ENCODE assay signal across 14 mouse cellular contexts in the genomic region with DNA sequence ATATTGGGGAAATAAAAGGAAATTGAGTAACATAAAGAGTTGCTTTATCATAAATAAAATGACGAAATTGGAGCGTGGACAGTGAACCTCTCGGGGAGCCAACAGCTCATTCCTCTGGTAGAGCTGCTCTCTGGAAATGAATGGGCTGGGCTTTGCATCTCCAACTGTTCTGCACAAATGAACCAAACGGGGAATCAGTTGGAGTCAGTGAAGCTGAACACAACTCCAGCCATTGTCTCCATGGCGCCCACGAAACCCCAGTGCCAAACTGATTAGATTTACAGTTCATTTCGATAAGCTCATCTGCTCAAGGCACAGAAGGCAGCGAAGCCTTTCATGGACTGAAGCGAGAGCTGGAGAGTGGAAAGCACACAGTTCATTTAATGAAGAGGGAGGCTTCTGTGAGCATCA. TPM values are rescaled to one million over a fixed set of nuclear protein-coding genes. Genes with fewer than 3 reads are reported as not detected.
DNase-seq lines count a peak whose midpoint lies in the region; ATAC-seq and TF ChIP-seq lines count a peak whose summit lies in the region.
"Had no signal": no experiment of that assay in that cellular context is flagged by ENCODE, and none has a peak within 500 bp of the region (broad histone marks: within the 10 kb centered on the region; RNA-seq: fewer than 3 reads in every experiment).

No protein-coding gene starts in this region.

- no peak overlapping the region for H3K4me3 ChIP-seq in lung, embryonic 14.5 days (ENCODE audit: low read depth, low read length)
- no peak overlapping the region for H3K4me3 ChIP-seq in forebrain, embryonic 14.5 days (ENCODE audit: low read depth, low read length)
- H3K4me3 ChIP-seq in neural tube, embryonic 14.5 days (ENCODE audit: low read depth, low read length): no peak overlapping the region
- H3K4me3 ChIP-seq: embryonic facial prominence, embryonic 12.5 days; megakaryocyte, embryonic 14.5 days had no signal

- H3K36me3 ChIP-seq in lung, embryonic 14.5 days (ENCODE audit: insufficient read depth): no peaks in the 10 kb centered on the region
- no peaks in the 10 kb centered on the region for H3K36me3 ChIP-seq in forebrain, embryonic 14.5 days (ENCODE audit: control insufficient read depth, insufficient read depth, low read length)
- no peaks in the 10 kb centered on the region for H3K36me3 ChIP-seq in neural tube, embryonic 14.5 days (ENCODE audit: control insufficient read depth, insufficient read depth, low read length)
- H3K36me3 ChIP-seq: embryonic facial prominence, embryonic 12.5 days had no signal

- no peaks in the 10 kb centered on the region for H3K9me3 ChIP-seq in lung, embryonic 14.5 days (ENCODE audit: low read depth, low read length)
- no peaks in the 10 kb centered on the region for H3K9me3 ChIP-seq in forebrain, embryonic 14.5 days (replicated peaks; ENCODE audit: control insufficient read depth, low read length)
- H3K9me3 ChIP-seq in neural tube, embryonic 14.5 days (ENCODE audit: control insufficient read depth, low read length): no peaks in the 10 kb centered on the region
- H3K9me3 ChIP-seq: embryonic facial prominence, embryonic 12.5 days; megakaryocyte, embryonic 14.5 days had no signal

- peak overlapping the region; percentile 33; the same call in 1 of the 2 replicates for H3K4me2 ChIP-seq in lung, embryonic 14.5 days
- H3K4me2 ChIP-seq in forebrain, embryonic 14.5 days (ENCODE audit: low read length): peak overlapping the region; percentile 6; the same call in 1 of the 2 replicates
- peak overlapping the region; percentile 31; the same call in 1 of the 2 replicates for H3K4me2 ChIP-seq in neural tube, embryonic 14.5 days (ENCODE audit: low read depth, low read length)
- H3K4me2 ChIP-seq: embryonic facial prominence, embryonic 12.5 days had no signal

- H3K9ac ChIP-seq in lung, embryonic 14.5 days: no peak overlapping the region
- no peak overlapping the region; the same call in 1 of the 2 replicates for H3K9ac ChIP-seq in forebrain, embryonic 14.5 days (ENCODE audit: low read length)
- 0 out of 2 replicates have a peak overlapping the region, but pooled peaks have one; percentile 11 for H3K9ac ChIP-seq in neural tube, embryonic 14.5 days (replicated peaks; ENCODE audit: low read depth, low read length)
- H3K9ac ChIP-seq: embryonic facial prominence, embryonic 12.5 days had no signal

- no peak for DNase-seq in lung, embryonic 14.5 days
- DNase-seq in lung, postnatal 4 days: no peak
- peak; percentile 68 for DNase-seq in forebrain, embryonic 14.5 days (ENCODE audit: low spot score)
- peak; percentile 71 for DNase-seq in layer of hippocampus, adult 9-11 months
- no peak for DNase-seq in gastrocnemius, postnatal 25 days
- no peak for DNase-seq in adrenal gland, adult (ENCODE audit: inconsistent age in 2 of 2, low spot score in 1 of 2)
- no peak for DNase-seq in yolk sac, embryonic 10.5 days (ENCODE audit: low spot score)
- DNase-seq: adrenal gland, adult 8-10 months; heart, adult 18-20 months; right cerebral cortex, postnatal 25 days had no signal

- no peak overlapping the region for H3K27ac ChIP-seq in lung, embryonic 14.5 days (ENCODE audit: low read depth)
- peak overlapping the region; percentile 0; the same call in 1 of the 2 replicates for H3K27ac ChIP-seq in forebrain, embryonic 14.5 days (ENCODE audit: low read depth, low read length)
- H3K27ac ChIP-seq in neural tube, embryonic 14.5 days (ENCODE audit: low read depth, low read length): peak overlapping the region; percentile 52
- H3K27ac ChIP-seq: embryonic facial prominence, embryonic 12.5 days had no signal

- WGBS in lung, embryonic 14.5 days: 59% methylated on average over 9 of the region's 9 CpGs
- WGBS in forebrain, embryonic 14.5 days: 16% methylated on average over 9 of the region's 9 CpGs
- WGBS in neural tube, embryonic 14.5 days: 12% methylated on average over 9 of the region's 9 CpGs

- H3K27me3 ChIP-seq in lung, embryonic 14.5 days (ENCODE audit: insufficient read depth, low read length): no peaks in the 10 kb centered on the region
- H3K27me3 ChIP-seq in forebrain, embryonic 14.5 days (replicated peaks; ENCODE audit: control insufficient read depth, insufficient read depth, low read length): no peaks in the 10 kb centered on the region
- H3K27me3 ChIP-seq in neural tube, embryonic 14.5 days (ENCODE audit: control insufficient read depth, insufficient read depth, low read length): no peaks in the 10 kb centered on the region
- H3K27me3 ChIP-seq: embryonic facial prominence, embryonic 12.5 days; megakaryocyte, embryonic 14.5 days had no signal

- H3K4me1 ChIP-seq in lung, embryonic 14.5 days (ENCODE audit: insufficient read depth): peaks cover 13% of the 10 kb centered on the region; the same call in 1 of the 2 replicates
- H3K4me1 ChIP-seq in forebrain, embryonic 14.5 days (ENCODE audit: control insufficient read depth, insufficient read depth, low read length): peaks cover 15% of the 10 kb centered on the region
- peaks cover 7% of the 10 kb centered on the region; the same call in 1 of the 2 replicates for H3K4me1 ChIP-seq in neural tube, embryonic 14.5 days (ENCODE audit: control insufficient read depth, insufficient read depth, low read length)

- ATAC-seq in lung, embryonic 14.5 days (ENCODE audit: insufficient read depth): no peak
- no peak for ATAC-seq in forebrain, embryonic 14.5 days
- peak; percentile 49; the same call in 1 of the 2 replicates for ATAC-seq in neural tube, embryonic 14.5 days (ENCODE audit: low read depth)
- ATAC-seq: inflammation-experienced regulatory T-cells, adult 6 months had no signal

- no peak for TF ChIP-seq CTCF in lung, embryonic 14.5 days (IDR thresholded peaks at IDR 0.05; ENCODE audit: low read depth)

RNA-seq across cellular contexts. Expression of a gene that starts 29.8 kb away (rescaled TPM):
- polyA plus RNA-seq in lung, embryonic 14.5 days (2014; fragmentation: Nextera tagmentation; extraction: Ambion mirVana): 97.3 and 97.5 TPM in 2 replicates
- 25.0 and 27.7 TPM in 2 replicates for polyA plus RNA-seq in forebrain, embryonic 14.5 days (2014; fragmentation: Nextera tagmentation; extraction: Ambion mirVana)
- 21.5 and 36.9 TPM in 2 replicates for polyA plus RNA-seq in neural tube, embryonic 14.5 days (2014; fragmentation: Nextera tagmentation; extraction: Ambion mirVana)
- 10 to 100 TPM; 14.7 to 21.9 TPM for total RNA-seq in gastrocnemius, postnatal 25 days (2021)

Comparison
In these comparisons a context has a peak if more than half of its experiments do, and no peak if none do; other contexts are left out.
1. DNase-seq: peak in forebrain, embryonic 14.5 days (single experiment) and layer of hippocampus, adult 9-11 months (single experiment); none in lung, embryonic 14.5 days (single experiment), lung, postnatal 4 days (0 of 2), gastrocnemius, postnatal 25 days (single experiment), adrenal gland, adult (0 of 2) and yolk sac, embryonic 10.5 days (single experiment).
2. Peak in every context shown above with its lines, with median percentiles within 50 percentile points of each other: H3K4me2 ChIP-seq.